Mouse (Mus musculus) forebrain, embryonic 15.5 days (tissue): ENCODE measurements around the gene Atrip. TPM values are rescaled to one million over a fixed set of nuclear protein-coding genes. Genes with fewer than 3 reads are reported as not detected.
A peak's percentile ranks its signal among the peaks of the same experiment; 100 is the strongest.

Experiments
- ATAC-seq: fragments of 200-750 bp; cut with Nextera tagmentation; replicated peaks from 2 replicates; pipeline ENCODE4 v1.8.0; 2017; ENCODE audit warnings: mild to moderate bottlenecking, moderate TSS enrichment, moderate library complexity
- H3K27ac ChIP-seq: fragments of 300-500 bp; sonication (generic); replicated peaks from 2 replicates; pipeline ENCODE4 v1.5.1; 2015; ENCODE audit warnings: mild to moderate bottlenecking, inconsistent platforms
- H3K27me3 ChIP-seq: fragments of 300-500 bp; sonication (generic); 2 replicates; pipeline ENCODE4 v1.6.1; 2015; ENCODE audit warnings: inconsistent platforms
- H3K36me3 ChIP-seq: fragments of 300-500 bp; sonication (generic); 2 replicates; pipeline ENCODE4 v1.6.1; 2015; ENCODE audit warnings: mild to moderate bottlenecking, inconsistent platforms
- H3K4me1 ChIP-seq: fragments of 300-500 bp; sonication (generic); 2 replicates; pipeline ENCODE4 v1.6.1; 2015; ENCODE audit warnings: inconsistent platforms
- H3K4me2 ChIP-seq: fragments of 300-500 bp; sonication (generic); replicated peaks from 2 replicates; pipeline ENCODE4 v1.6.1; 2015; ENCODE audit warnings: mild to moderate bottlenecking, inconsistent platforms
- H3K4me3 ChIP-seq: fragments of 300-500 bp; sonication (generic); 2 replicates; pipeline ENCODE4 v1.5.1; 2015; ENCODE audit warnings: mild to moderate bottlenecking, inconsistent platforms
- H3K9ac ChIP-seq: fragments of 300-500 bp; sonication (generic); replicated peaks from 2 replicates; pipeline ENCODE4 v1.6.1; 2015; ENCODE audit warnings: mild to moderate bottlenecking, inconsistent platforms
- H3K9me3 ChIP-seq: fragments of 300-500 bp; sonication (generic); 2 replicates; pipeline ENCODE4 v1.6.1; 2016; ENCODE audit warnings: inconsistent platforms
- WGBS: fragments of 180-500 bp; shearing (Covaris S2); methylation state at CpG from one replicate; pipeline ENCODE4 v1.1.7; 2015; ENCODE audit warnings: mixed read lengths; 5-methylcytosine and 5-hydroxymethylcytosine counted together
- polyA plus RNA-seq: library from polyadenylated mRNA; unstranded; fragments of >200 nt; fragmentation: Nextera tagmentation; extraction: Ambion mirVana; gene quantifications from 2 replicates; pipeline ENCODE4 v1.2.1, GENCODE M21; 2015

Gene Atrip
- polyA plus RNA-seq = 32.0 and 36.5 TPM in 2 replicates

DNA sequence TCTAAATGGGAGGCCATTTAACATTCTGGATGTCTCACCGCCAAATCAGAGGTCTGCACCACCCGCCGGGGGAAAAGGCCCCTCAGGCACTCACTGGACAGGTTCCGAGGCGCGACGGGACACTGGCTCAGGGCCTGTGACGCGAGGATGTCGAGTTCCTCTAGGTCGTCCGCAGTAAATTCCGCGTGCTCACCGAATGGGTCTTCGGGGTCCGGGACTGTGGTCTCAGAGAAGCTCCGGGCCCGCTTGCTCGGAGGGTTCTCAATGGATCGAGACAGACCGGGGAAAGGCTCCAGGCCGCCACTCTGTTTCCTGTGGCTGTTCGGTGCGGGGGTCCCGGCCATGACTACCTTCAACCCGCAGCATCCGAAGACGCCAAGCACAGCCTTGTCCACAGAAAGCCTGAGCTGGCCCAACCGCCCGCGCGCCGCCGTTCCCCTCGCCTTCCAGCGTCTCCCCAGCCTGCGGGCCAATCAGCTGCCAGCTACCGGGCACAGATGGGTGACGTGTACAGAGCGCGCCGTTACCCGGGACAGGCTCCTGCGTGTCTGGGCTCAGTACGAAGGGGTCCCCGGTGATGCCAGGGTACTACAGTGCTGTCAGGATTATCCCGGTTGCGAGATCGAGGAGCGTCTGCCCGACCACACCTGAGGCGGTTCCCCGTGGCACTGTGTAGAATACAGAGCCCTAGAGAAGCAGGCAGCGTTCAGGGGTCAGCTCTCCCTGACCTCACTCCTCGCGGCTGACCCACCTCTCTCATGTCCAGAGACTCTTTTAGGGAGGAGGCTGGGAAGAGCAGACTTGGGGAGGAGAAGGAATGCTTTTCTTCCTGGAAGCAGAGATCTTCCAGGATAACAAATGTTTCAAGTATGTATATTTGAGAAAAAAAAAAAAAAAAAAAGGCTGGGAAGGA lies at the start of gene Atrip:
Gene Atrip, minus strand, starts transcription at position 464 of the 913 bp plus-strand sequence.
- no peaks in the 10 kb centered on the region for H3K9me3 ChIP-seq
- H3K9ac ChIP-seq = peak within 1 kb of the TSS; percentile 86
- H3K36me3 ChIP-seq = peaks cover 33% of the 10 kb centered on the region
- H3K27me3 ChIP-seq = no peaks in the 10 kb centered on the region
- peaks cover 20% of the 10 kb centered on the region for H3K4me1 ChIP-seq
- ATAC-seq = peak; percentile 99
- H3K4me3 ChIP-seq = peak within 1 kb of the TSS; percentile 79
- H3K4me2 ChIP-seq = peak within 1 kb of the TSS; percentile 94
- H3K27ac ChIP-seq = peak within 1 kb of the TSS; percentile 84
- WGBS = under 1% methylated on average over 57 of the region's 57 CpGs

GRCm38 (mm10) chr9:109123266-109123665 lies 49.3 kb upstream of the Atrip start:
- Histone ChIP-seq H3K27me3 (no peaks in the 10 kb centered on the region), H3K27ac (no peak overlapping the region), H3K36me3 (peaks cover 16% of the 10 kb centered on the region; the same call in 1 of the 2 replicates), H3K9ac (no peak overlapping the region), H3K4me2 (no peak overlapping the region), H3K4me3 (no peak overlapping the region), H3K9me3 (no peaks in the 10 kb centered on the region), H3K4me1 (peaks cover 5% of the 10 kb centered on the region; the same call in 1 of the 2 replicates)
- peak; percentile 32; the same call in 1 of the 2 replicates for ATAC-seq
- WGBS = 52% methylated on average over 6 of the region's 6 CpGs

GRCm38 (mm10) chr9:109122553-109123085 lies 48.7 kb upstream of the Atrip start:
- H3K4me1 ChIP-seq = peaks cover 5% of the 10 kb centered on the region; the same call in 1 of the 2 replicates
- H3K9me3 ChIP-seq = no peaks in the 10 kb centered on the region
- H3K4me3 ChIP-seq = no peak overlapping the region
- H3K27ac ChIP-seq = no peak overlapping the region
- WGBS = 48% methylated on average over 2 of the region's 2 CpGs
- peaks cover 23% of the 10 kb centered on the region for H3K36me3 ChIP-seq
- H3K9ac ChIP-seq = no peak overlapping the region
- no peak overlapping the region for H3K4me2 ChIP-seq
- no peaks in the 10 kb centered on the region for H3K27me3 ChIP-seq
- ATAC-seq = peak; percentile 44; the same call in 1 of the 2 replicates

DNA sequence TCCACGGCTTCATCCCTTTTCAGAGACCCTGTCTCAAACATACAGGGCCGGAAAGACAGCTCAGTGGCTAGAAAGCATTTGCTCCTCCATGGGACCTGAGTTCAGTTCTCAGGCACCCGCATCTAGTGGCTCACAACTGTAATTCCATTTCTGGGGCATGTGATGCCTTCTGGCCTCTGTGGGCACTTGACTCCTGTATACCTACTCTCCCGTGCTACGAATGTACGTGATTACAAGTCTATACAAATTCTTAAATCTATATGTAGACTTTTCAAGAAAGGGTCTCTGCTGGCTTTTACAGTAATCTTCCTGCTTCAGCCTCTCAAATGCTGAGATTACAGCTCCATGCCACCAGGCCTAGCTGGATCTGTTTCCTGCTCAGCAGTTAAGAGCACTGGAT lies 47.0 kb upstream of the Atrip start:
- WGBS = 90% methylated on average over 6 of the region's 6 CpGs
- no peak overlapping the region for H3K27ac ChIP-seq
- no peak for ATAC-seq
- H3K4me1 ChIP-seq = peaks cover 5% of the 10 kb centered on the region; the same call in 1 of the 2 replicates
- no peak overlapping the region for H3K4me2 ChIP-seq
- no peak overlapping the region for H3K9ac ChIP-seq
- H3K27me3 ChIP-seq = no peaks in the 10 kb centered on the region
- no peaks in the 10 kb centered on the region for H3K9me3 ChIP-seq
- peaks cover 40% of the 10 kb centered on the region for H3K36me3 ChIP-seq
- no peak overlapping the region for H3K4me3 ChIP-seq

- 91% methylated on average over 9 of the region's 9 CpGs for WGBS
- Histone ChIP-seq H3K36me3 (peaks cover 53% of the 10 kb centered on the region), H3K9me3 (no peaks in the 10 kb centered on the region), H3K27ac (no peak overlapping the region), H3K9ac (no peak overlapping the region), H3K4me2 (no peak overlapping the region), H3K4me3 (no peak overlapping the region), H3K27me3 (no peaks in the 10 kb centered on the region), H3K4me1 (peaks cover 5% of the 10 kb centered on the region; the same call in 1 of the 2 replicates)
- ATAC-seq = no peak
These were observed 45.6 kb upstream of the Atrip start for GRCm38 (mm10) chr9:109119571-109119970.

GRCm38 (mm10) chr9:109118106-109118505 lies 44.2 kb upstream of the Atrip start:
- 0 out of 2 replicates have a peak, but pooled peaks cover under 1% of the 10 kb centered on the region for H3K4me1 ChIP-seq
- no peak for ATAC-seq
- H3K27me3 ChIP-seq = no peaks in the 10 kb centered on the region
- H3K9ac ChIP-seq = no peak overlapping the region
- H3K4me2 ChIP-seq = no peak overlapping the region
- 92% methylated on average over 4 of the region's 4 CpGs for WGBS
- H3K9me3 ChIP-seq = no peaks in the 10 kb centered on the region
- no peak overlapping the region for H3K4me3 ChIP-seq
- no peak overlapping the region for H3K27ac ChIP-seq
- H3K36me3 ChIP-seq = peaks cover 68% of the 10 kb centered on the region

DNA sequence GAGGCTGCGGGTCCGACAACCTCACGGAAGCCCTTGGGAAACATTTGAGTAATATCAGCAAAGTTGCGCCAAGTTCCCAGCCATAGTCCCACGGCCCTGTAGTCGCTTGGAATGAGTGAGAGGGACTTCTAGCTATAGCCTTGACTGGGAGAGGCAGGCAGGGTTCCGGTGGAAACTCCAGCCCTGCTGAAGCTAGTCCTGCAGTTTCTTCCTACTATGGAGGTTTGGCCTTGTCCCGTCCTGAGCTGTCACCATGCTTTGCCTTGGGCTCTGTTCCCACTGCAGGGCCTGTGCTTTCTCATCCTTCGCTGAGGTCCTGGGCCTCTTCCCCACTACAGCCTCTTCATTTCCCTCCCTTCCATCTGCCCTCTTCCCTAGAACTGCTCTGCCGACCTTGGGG lies 42.3 kb upstream of the Atrip start:
- Histone ChIP-seq H3K27ac (no peak overlapping the region), H3K4me3 (no peak overlapping the region), H3K4me2 (no peak overlapping the region), H3K36me3 (peaks cover 87% of the 10 kb centered on the region), H3K27me3 (no peaks in the 10 kb centered on the region), H3K9me3 (no peaks in the 10 kb centered on the region), H3K9ac (no peak overlapping the region), H3K4me1 (no peaks in the 10 kb centered on the region)
- no peak for ATAC-seq
- 93% methylated on average over 10 of the region's 10 CpGs for WGBS

DNA sequence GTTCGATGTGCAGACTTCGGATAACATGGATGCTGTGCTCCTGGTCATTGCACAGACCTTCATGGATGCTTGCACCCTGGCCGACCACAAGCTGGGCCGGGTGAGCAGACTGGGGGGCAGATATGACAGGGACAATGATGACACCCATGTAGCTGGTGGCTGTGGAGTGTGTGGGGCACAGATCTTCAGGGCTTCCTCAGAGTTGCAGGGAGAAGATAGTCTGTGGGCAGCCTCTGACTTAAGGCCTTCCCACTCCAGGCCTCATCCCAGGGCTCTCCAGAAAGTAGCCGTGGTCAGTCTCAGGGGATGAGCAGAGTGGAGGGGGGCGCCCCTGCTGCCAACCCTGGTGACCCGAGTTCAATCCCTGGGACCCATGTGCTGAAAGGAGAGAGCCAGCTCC lies 40.9 kb upstream of the Atrip start:
- Histone ChIP-seq H3K9ac (no peak overlapping the region), H3K27ac (no peak overlapping the region), H3K27me3 (no peaks in the 10 kb centered on the region), H3K4me2 (no peak overlapping the region), H3K4me1 (no peaks in the 10 kb centered on the region), H3K4me3 (no peak overlapping the region), H3K36me3 (peaks cover 100% of the 10 kb centered on the region), H3K9me3 (no peaks in the 10 kb centered on the region)
- no peak for ATAC-seq
- 93% methylated on average over 7 of the region's 7 CpGs for WGBS

GRCm38 (mm10) chr9:109114276-109114675 lies 40.4 kb upstream of the Atrip start:
- Histone ChIP-seq H3K36me3 (peaks cover 100% of the 10 kb centered on the region), H3K4me1 (no peaks in the 10 kb centered on the region), H3K4me2 (no peak overlapping the region), H3K9me3 (no peaks in the 10 kb centered on the region), H3K27ac (no peak overlapping the region), H3K9ac (no peak overlapping the region), H3K27me3 (no peaks in the 10 kb centered on the region), H3K4me3 (no peak overlapping the region)
- 93% methylated on average over 11 of the region's 11 CpGs for WGBS
- ATAC-seq = no peak

DNA sequence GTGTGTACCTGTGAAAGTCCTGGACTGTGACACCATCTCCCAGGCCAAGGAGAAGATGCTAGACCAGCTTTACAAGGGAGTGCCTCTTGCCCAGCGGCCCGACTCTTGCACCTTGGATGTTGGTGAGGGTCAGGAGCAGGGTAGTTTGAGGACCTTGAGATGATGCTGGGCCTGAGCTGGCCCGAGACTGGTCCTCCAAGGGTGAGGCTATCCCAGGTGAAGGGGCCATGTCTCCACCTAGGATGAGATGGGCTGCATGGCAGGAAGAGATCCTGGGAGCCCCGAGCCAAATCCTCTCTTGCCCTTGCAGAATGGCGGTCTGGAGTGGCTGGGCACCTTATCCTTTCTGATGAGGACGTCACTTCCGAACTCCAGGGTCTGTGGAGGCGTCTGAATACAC lies 39.4 kb upstream of the Atrip start:
- Histone ChIP-seq H3K27ac (no peak overlapping the region), H3K4me1 (no peaks in the 10 kb centered on the region), H3K9ac (no peak overlapping the region), H3K36me3 (peaks cover 100% of the 10 kb centered on the region), H3K4me3 (no peak overlapping the region), H3K9me3 (no peaks in the 10 kb centered on the region), H3K27me3 (no peaks in the 10 kb centered on the region), H3K4me2 (no peak overlapping the region)
- no peak for ATAC-seq
- 91% methylated on average over 8 of the region's 8 CpGs for WGBS

DNA sequence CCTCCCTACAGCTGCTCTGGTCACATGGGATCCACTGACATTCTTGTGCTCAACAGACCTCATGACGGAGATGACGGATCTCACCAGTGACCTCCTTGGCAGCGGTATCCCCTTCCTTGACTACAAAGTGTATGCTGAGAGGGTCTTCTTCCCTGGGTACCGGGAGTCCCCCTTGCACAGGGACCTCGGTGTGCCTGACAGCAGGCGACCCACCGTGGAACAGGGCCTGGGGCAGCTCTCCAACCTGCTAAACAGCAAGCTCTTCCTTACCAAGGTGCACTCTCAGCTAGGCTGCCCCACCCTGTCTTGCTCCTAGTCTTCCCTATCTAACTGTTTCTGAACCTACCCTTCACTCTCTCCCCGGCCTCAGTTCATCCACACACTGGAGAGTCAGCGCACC lies 37.7 kb upstream of the Atrip start:
- Histone ChIP-seq H3K27ac (no peak overlapping the region), H3K36me3 (peaks cover 97% of the 10 kb centered on the region), H3K27me3 (no peaks in the 10 kb centered on the region), H3K9me3 (no peaks in the 10 kb centered on the region), H3K9ac (no peak overlapping the region), H3K4me1 (no peaks in the 10 kb centered on the region), H3K4me2 (no peak overlapping the region), H3K4me3 (no peak overlapping the region)
- 93% methylated on average over 9 of the region's 9 CpGs for WGBS
- ATAC-seq = no peak

DNA sequence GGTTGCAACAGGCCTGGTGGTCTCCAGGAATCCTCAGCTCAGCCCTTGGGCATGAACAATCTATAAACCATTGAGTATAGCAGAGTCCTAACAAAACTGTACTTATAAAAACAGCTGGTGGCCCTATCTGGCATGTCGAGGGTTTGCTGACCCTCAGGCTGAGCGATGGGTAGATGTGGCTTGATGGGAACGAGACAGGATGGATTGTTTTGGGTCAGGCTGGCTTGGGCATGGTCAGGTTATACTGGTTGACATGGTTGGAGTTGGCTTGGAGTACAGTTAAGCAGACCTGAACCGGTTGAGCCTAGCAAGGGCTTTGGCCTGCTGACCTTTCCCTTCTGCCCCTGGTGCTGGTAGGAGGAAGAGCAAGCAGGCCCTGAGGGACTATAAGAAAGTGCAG lies 37.2 kb upstream of the Atrip start:
- Histone ChIP-seq H3K4me2 (no peak overlapping the region), H3K9ac (no peak overlapping the region), H3K4me3 (no peak overlapping the region), H3K36me3 (peaks cover 97% of the 10 kb centered on the region), H3K27ac (no peak overlapping the region), H3K9me3 (no peaks in the 10 kb centered on the region), H3K27me3 (no peaks in the 10 kb centered on the region), H3K4me1 (no peaks in the 10 kb centered on the region)
- WGBS = 90% methylated on average over 4 of the region's 4 CpGs
- no peak for ATAC-seq
